Mouse (Mus musculus) hindbrain, postnatal 0 days (tissue): Measurements from ENCODE around the gene Ctsc. TPM values are rescaled to one million over a fixed set of nuclear protein-coding genes. Genes with fewer than 3 reads are reported as not detected.
A peak's percentile ranks its signal among the peaks of the same experiment; 100 is the strongest.

ENCODE experiments used
- ATAC-seq: fragments of 200-750 bp; cut with Nextera tagmentation; 2 replicates; pipeline ENCODE4 v1.8.0; 2017; ENCODE audit warnings: mild to moderate bottlenecking, moderate TSS enrichment, moderate library complexity
- DNase-seq: peaks from one replicate; pipeline ENCODE4 v3.0.0-alpha.2; 2015; ENCODE audit warnings: low spot score
- H3K27ac ChIP-seq: fragments of 300-500 bp; sonication (generic); 2 replicates; pipeline ENCODE4 v1.5.1; 2014; ENCODE audit warnings: mild to moderate bottlenecking
- H3K27me3 ChIP-seq: fragments of 300-500 bp; sonication (generic); 2 replicates; pipeline ENCODE4 v1.6.1; 2014; ENCODE audit warnings: low read length, mixed read lengths; ENCODE audit not compliant: insufficient read depth
- H3K36me3 ChIP-seq: fragments of 300-500 bp; sonication (generic); 2 replicates; pipeline ENCODE4 v1.6.1; 2014; ENCODE audit warnings: low read length, mixed read lengths; ENCODE audit not compliant: insufficient read depth
- H3K4me1 ChIP-seq: fragments of 300-500 bp; sonication (generic); 2 replicates; pipeline ENCODE4 v1.6.1; 2014; ENCODE audit warnings: antibody characterized with exemption, low read length, mixed read lengths; ENCODE audit not compliant: insufficient read depth
- H3K4me2 ChIP-seq: fragments of 300-500 bp; sonication (generic); 2 replicates; pipeline ENCODE4 v1.6.1; 2014; ENCODE audit warnings: low read depth, mild to moderate bottlenecking, low read length, moderate library complexity, mixed read lengths
- H3K4me3 ChIP-seq: fragments of 300-500 bp; sonication (generic); 2 replicates; pipeline ENCODE4 v1.5.1; 2014; ENCODE audit warnings: low read length
- H3K9ac ChIP-seq: fragments of 300-500 bp; sonication (generic); replicated peaks from 2 replicates; pipeline ENCODE4 v1.6.1; 2014; ENCODE audit warnings: mild to moderate bottlenecking, low read length, moderate library complexity, mixed read lengths
- H3K9me3 ChIP-seq: fragments of 300-500 bp; sonication (generic); 2 replicates; pipeline ENCODE4 v1.6.1; 2016; ENCODE audit warnings: low read length, mixed read lengths
- CTCF ChIP-seq: IDR thresholded peaks from 2 replicates; pipeline ENCODE4 v1.5.1; 2016; ENCODE audit warnings: antibody characterized with exemption, control low read depth, low read depth
- WGBS: fragments of 180-500 bp; shearing (Covaris S2); extraction: QIAGEN DNeasy Blood & Tissue Kit; methylation state at CpG from one replicate; pipeline ENCODE4 v1.1.7; 2014; 5-methylcytosine and 5-hydroxymethylcytosine counted together
- polyA plus RNA-seq: library from polyadenylated mRNA; unstranded; fragments of >200 nt; fragmentation: Nextera tagmentation; extraction: Ambion mirVana; gene quantifications from 2 replicates; pipeline ENCODE4 v1.2.1, GENCODE M21; 2015
- total RNA-seq: library from RNA; depleted of rRNA; stranded (reverse); fragments of >200 nt; gene quantifications from 2 replicates; pipeline ENCODE4 v1.2.3, GENCODE M21; 2014; rRNA removed

The Ctsc gene
- total and polyA plus RNA-seq, 2 experiments from 2014 or later: 20.5 to 21.2 TPM

GRCm38 (mm10) chr7:88356871-88357776 is 79.2 kb downstream of the Ctsc start:
- peak; percentile 67 for TF ChIP-seq CTCF
- Histone ChIP-seq H3K4me2 (no peak overlapping the region), H3K4me1 (no peaks in the 10 kb centered on the region), H3K9ac (no peak overlapping the region), H3K27me3 (no peaks in the 10 kb centered on the region), H3K4me3 (no peak overlapping the region), H3K9me3 (no peaks in the 10 kb centered on the region), H3K36me3 (no peaks in the 10 kb centered on the region), H3K27ac (no peak overlapping the region)
- no peak for ATAC-seq
- 42% methylated on average over 4 of the region's 4 CpGs for WGBS
- peak; percentile 50 for DNase-seq

GRCm38 (mm10) chr7:88358042-88358878 is 80.4 kb downstream of the Ctsc start:
- no peak for TF ChIP-seq CTCF
- H3K9me3 ChIP-seq: no peaks in the 10 kb centered on the region
- no peaks in the 10 kb centered on the region for H3K36me3 ChIP-seq
- DNase-seq: no peak
- no peaks in the 10 kb centered on the region for H3K4me1 ChIP-seq
- H3K27ac ChIP-seq: no peak overlapping the region
- WGBS: 50% methylated on average over 7 of the region's 7 CpGs
- no peak overlapping the region for H3K4me3 ChIP-seq
- no peak for ATAC-seq
- no peak overlapping the region for H3K9ac ChIP-seq
- no peaks in the 10 kb centered on the region for H3K27me3 ChIP-seq
- H3K4me2 ChIP-seq: no peak overlapping the region

Other genes starting within 250 kb of the Ctsc start
- gene Rab38, start 152.2 kb downstream of the Ctsc start, total RNA-seq: 1.4 and 2.0 TPM in 2 replicates
- gene Rab38, start 152.2 kb downstream of the Ctsc start, polyA plus RNA-seq: 2.0 and 2.3 TPM in 2 replicates